Mouse (Mus musculus) forebrain, postnatal 0 days (tissue): Measurements from ENCODE around the gene Mast4. TPM values are rescaled to one million over a fixed set of nuclear protein-coding genes. Genes with fewer than 3 reads are reported as not detected.

Source experiments
- ATAC-seq: fragments of 200-750 bp; cut with Nextera tagmentation; 2 replicates; pipeline ENCODE4 v1.8.0; 2017; ENCODE audit warnings: mild to moderate bottlenecking, moderate library complexity
- DNase-seq: peaks from one replicate; pipeline ENCODE4 v3.0.0-alpha.2; 2015
- H3K27ac ChIP-seq: fragments of 300-500 bp; sonication (generic); 2 replicates; pipeline ENCODE4 v1.5.1; 2014; ENCODE audit warnings: low read depth, mild to moderate bottlenecking, antibody characterized with exemption, low read length, moderate library complexity, mixed read lengths
- H3K27me3 ChIP-seq: fragments of 300-500 bp; sonication (generic); 2 replicates; pipeline ENCODE4 v1.6.1; 2014; ENCODE audit warnings: mild to moderate bottlenecking, low read length, mixed read lengths; ENCODE audit not compliant: insufficient read depth
- H3K36me3 ChIP-seq: fragments of 300-500 bp; sonication (generic); 2 replicates; pipeline ENCODE4 v1.6.1; 2014; ENCODE audit warnings: mild to moderate bottlenecking, moderate library complexity; ENCODE audit not compliant: insufficient read depth
- H3K4me1 ChIP-seq: fragments of 300-500 bp; sonication (generic); 2 replicates; pipeline ENCODE4 v1.6.1; 2014; ENCODE audit warnings: antibody characterized with exemption; ENCODE audit not compliant: insufficient read depth
- H3K4me2 ChIP-seq: fragments of 300-500 bp; sonication (generic); 2 replicates; pipeline ENCODE4 v1.6.1; 2014; ENCODE audit warnings: low read depth, mild to moderate bottlenecking, moderate library complexity
- H3K4me3 ChIP-seq: fragments of 300-500 bp; sonication (generic); 2 replicates; pipeline ENCODE4 v1.5.1; 2014; ENCODE audit warnings: low read depth, low read length, mixed read lengths
- H3K9ac ChIP-seq: fragments of 300-500 bp; sonication (generic); 2 replicates; pipeline ENCODE4 v1.6.1; 2014; ENCODE audit warnings: mild to moderate bottlenecking
- H3K9me3 ChIP-seq: fragments of 300-500 bp; sonication (generic); 2 replicates; pipeline ENCODE4 v1.6.1; 2016; ENCODE audit warnings: low read length
- CTCF ChIP-seq: sonication (generic); IDR thresholded peaks from 2 replicates; pipeline ENCODE4 v1.5.1; 2016; ENCODE audit warnings: antibody characterized with exemption, control low read depth, low read depth
- WGBS: fragments of 180-500 bp; shearing (Covaris S2); extraction: QIAGEN DNeasy Blood & Tissue Kit; methylation state at CpG from one replicate; pipeline ENCODE4 v1.1.7; 2014; 5-methylcytosine and 5-hydroxymethylcytosine counted together
- polyA plus RNA-seq: library from polyadenylated mRNA; unstranded; fragments of >200 nt; fragmentation: Nextera tagmentation; extraction: Ambion mirVana; gene quantifications from 2 replicates; pipeline ENCODE4 v1.2.1, GENCODE M21; 2015
- total RNA-seq: library from RNA; depleted of rRNA; stranded (reverse); fragments of >200 nt; gene quantifications from 2 replicates; pipeline ENCODE4 v1.2.3, GENCODE M21; 2014

Mast4 gene
- total and polyA plus RNA-seq, 2 experiments from 2014 or later, result 17.2 to 40.1 TPM

- H3K4me1 ChIP-seq, result no peaks in the 10 kb centered on the region
- no peak overlapping the region for H3K4me3 ChIP-seq
- no peak for TF ChIP-seq CTCF
- H3K4me2 ChIP-seq, result no peak overlapping the region
- no peaks in the 10 kb centered on the region; the same call in 1 of the 2 replicates for H3K27me3 ChIP-seq
- no peak overlapping the region for H3K27ac ChIP-seq
- ATAC-seq, result no peak
- 75% methylated on average over 3 of the region's 3 CpGs for WGBS
- DNase-seq, result no peak
- no peak overlapping the region for H3K9ac ChIP-seq
- H3K36me3 ChIP-seq, result no peaks in the 10 kb centered on the region
- H3K9me3 ChIP-seq, result no peaks in the 10 kb centered on the region
Observed at GRCm38 (mm10) chr13:102860135-102860534, 474.2 kb downstream of the Mast4 start.

GRCm38 (mm10) chr13:102857539-102857838 is 476.8 kb downstream of the Mast4 start:
- Histone ChIP-seq H3K4me1 (no peaks in the 10 kb centered on the region), H3K27me3 (no peaks in the 10 kb centered on the region; the same call in 1 of the 2 replicates), H3K9ac (no peak overlapping the region), H3K9me3 (no peaks in the 10 kb centered on the region), H3K27ac (no peak overlapping the region), H3K4me3 (no peak overlapping the region), H3K36me3 (no peaks in the 10 kb centered on the region), H3K4me2 (no peak overlapping the region)
- no peak for TF ChIP-seq CTCF
- no peak for DNase-seq
- 93% methylated on average over 3 of the region's 3 CpGs for WGBS
- ATAC-seq, result no peak

GRCm38 (mm10) chr13:102856821-102857538 is 477.3 kb downstream of the Mast4 start:
- Histone ChIP-seq H3K27me3 (no peaks in the 10 kb centered on the region; the same call in 1 of the 2 replicates), H3K4me2 (no peak overlapping the region), H3K27ac (no peak overlapping the region), H3K4me1 (no peaks in the 10 kb centered on the region), H3K9ac (no peak overlapping the region), H3K36me3 (no peaks in the 10 kb centered on the region), H3K4me3 (no peak overlapping the region), H3K9me3 (no peaks in the 10 kb centered on the region)
- ATAC-seq (no peak), DNase-seq (no peak)
- TF ChIP-seq CTCF, result no peak
- WGBS, result 89% methylated on average over 5 of the region's 5 CpGs

GRCm38 (mm10) chr13:102852865-102853264 is 481.4 kb downstream of the Mast4 start:
- H3K27ac ChIP-seq, result no peak overlapping the region
- H3K27me3 ChIP-seq, result no peaks in the 10 kb centered on the region
- H3K9ac ChIP-seq, result no peak overlapping the region
- no peaks in the 10 kb centered on the region for H3K9me3 ChIP-seq
- H3K36me3 ChIP-seq, result no peaks in the 10 kb centered on the region
- DNase-seq, result no peak
- no peak overlapping the region for H3K4me2 ChIP-seq
- TF ChIP-seq CTCF, result no peak
- no peaks in the 10 kb centered on the region for H3K4me1 ChIP-seq
- WGBS, result 93% methylated on average over 5 of the region's 5 CpGs
- ATAC-seq, result no peak
- H3K4me3 ChIP-seq, result no peak overlapping the region

GRCm38 (mm10) chr13:102851253-102851652 is 483.0 kb downstream of the Mast4 start:
- Histone ChIP-seq H3K27ac (no peak overlapping the region), H3K9me3 (no peaks in the 10 kb centered on the region), H3K36me3 (no peaks in the 10 kb centered on the region), H3K27me3 (no peaks in the 10 kb centered on the region), H3K4me3 (no peak overlapping the region), H3K9ac (no peak overlapping the region), H3K4me1 (no peaks in the 10 kb centered on the region), H3K4me2 (no peak overlapping the region)
- no peak for ATAC-seq
- TF ChIP-seq CTCF, result no peak
- WGBS, result 54% methylated on average over 1 of the region's 1 CpGs
- DNase-seq, result no peak

GRCm38 (mm10) chr13:102850594-102850993 is 483.7 kb downstream of the Mast4 start:
- TF ChIP-seq CTCF, result no peak
- no peak for DNase-seq
- Histone ChIP-seq H3K27ac (no peak overlapping the region), H3K9me3 (no peaks in the 10 kb centered on the region), H3K36me3 (no peaks in the 10 kb centered on the region), H3K27me3 (no peaks in the 10 kb centered on the region), H3K4me3 (no peak overlapping the region), H3K4me2 (no peak overlapping the region), H3K9ac (no peak overlapping the region), H3K4me1 (no peaks in the 10 kb centered on the region)
- 56% methylated on average over 2 of the region's 2 CpGs for WGBS
- ATAC-seq, result no peak

- no peaks in the 10 kb centered on the region for H3K9me3 ChIP-seq
- no peak for TF ChIP-seq CTCF
- no peak overlapping the region for H3K4me3 ChIP-seq
- no peak overlapping the region for H3K27ac ChIP-seq
- no peaks in the 10 kb centered on the region for H3K4me1 ChIP-seq
- 78% methylated on average over 3 of the region's 3 CpGs for WGBS
- no peak for ATAC-seq
- no peaks in the 10 kb centered on the region for H3K27me3 ChIP-seq
- no peak overlapping the region for H3K9ac ChIP-seq
- DNase-seq, result no peak
- no peaks in the 10 kb centered on the region for H3K36me3 ChIP-seq
- no peak overlapping the region for H3K4me2 ChIP-seq
Observed at GRCm38 (mm10) chr13:102849068-102849467, 485.2 kb downstream of the Mast4 start.
